Mouse (Mus musculus): Measurements from ENCODE around the gene Prrt4.

Gene Prrt4

GRCm38 (mm10) chr6:29147407-29148010, 31.9 kb downstream of the Prrt4 start:
- no peak for DNase-seq

GRCm38 (mm10) chr6:29146641-29147040, 32.7 kb downstream of the Prrt4 start:
- DNase-seq = no peak

- DNase-seq = no peak
Observed at GRCm38 (mm10) chr6:29145456-29146307, 33.7 kb downstream of the Prrt4 start.

GRCm38 (mm10) chr6:29144971-29145370, 34.4 kb downstream of the Prrt4 start:
- DNase-seq = no peak

GRCm38 (mm10) chr6:29143608-29144007, 35.8 kb downstream of the Prrt4 start:
- peak; percentile 24 to 30 for DNase-seq

- DNase-seq = no peak
Observed at GRCm38 (mm10) chr6:29137441-29137840, 41.9 kb downstream of the Prrt4 start.

GRCm38 (mm10) chr6:29133100-29133499, 46.3 kb downstream of the Prrt4 start:
- DNase-seq = no peak

GRCm38 (mm10) chr6:29126878-29127426, 52.4 kb downstream of the Prrt4 start:
- DNase-seq = no peak

DNA sequence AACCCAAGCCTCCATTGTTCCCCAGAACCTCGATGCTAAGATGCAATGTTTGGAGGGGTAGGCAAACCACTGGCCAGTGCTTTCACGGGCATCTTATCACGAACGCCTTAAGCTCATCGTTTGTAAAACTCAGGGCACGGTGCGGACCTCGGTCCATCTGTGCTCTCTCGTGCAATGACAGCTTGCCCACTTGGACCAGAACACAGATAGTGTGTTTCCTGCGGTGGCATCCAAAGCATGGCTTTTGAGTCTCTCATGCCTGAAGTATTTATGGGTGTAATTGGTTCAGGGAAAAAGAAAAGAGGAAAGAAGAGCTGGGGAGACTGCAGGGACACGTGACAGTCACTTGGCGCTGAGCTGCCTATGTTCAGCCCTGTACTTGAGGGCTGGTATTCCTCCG, 59.4 kb downstream of the Prrt4 start:
- no peak for DNase-seq
